Mouse (Mus musculus): Measurements from ENCODE around the gene 4632433K11Rik. TPM values are rescaled to one million over a fixed set of nuclear protein-coding genes. Genes with fewer than 3 reads are reported as not detected.
A peak's percentile ranks its signal among the peaks of the same experiment; 100 is the strongest.

Gene 4632433K11Rik
- not detected in 2 replicates for polyA plus RNA-seq (2012; rRNA removed)

DNA sequence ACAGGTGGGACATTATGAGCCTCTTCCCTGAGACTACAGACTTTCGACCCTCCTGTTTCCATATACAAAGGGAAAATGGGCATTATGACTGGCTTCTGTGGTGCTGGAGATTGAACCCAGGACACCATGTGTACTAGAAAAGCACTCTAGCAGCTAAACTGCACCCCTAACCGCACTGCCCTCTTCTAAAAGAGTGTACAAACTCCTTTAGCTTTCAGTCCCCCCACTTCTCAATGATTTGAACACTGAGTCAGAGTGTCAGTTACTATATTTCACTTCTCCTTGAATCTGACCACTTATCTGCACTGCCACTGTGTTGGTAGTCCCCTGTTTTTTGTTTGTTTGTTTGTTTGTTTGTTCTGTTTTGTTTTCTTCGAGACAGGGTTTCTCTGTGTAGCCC is at the start of gene 4632433K11Rik:
TSS of gene 4632433K11Rik (plus strand) at position 301 of the 400 bp plus-strand sequence.
- Histone ChIP-seq H3K4me1 (ENCODE audit: control insufficient read depth, insufficient read depth, low read length) (peaks cover 17% of the 10 kb centered on the region), H3K36me3 (ENCODE audit: control insufficient read depth, insufficient read depth, low read length) (no peaks in the 10 kb centered on the region), H3K27ac (ENCODE audit: control insufficient read depth, insufficient read depth, low read depth, low read length) (no peak within 1 kb of the TSS), H3K27me3 (ENCODE audit: control insufficient read depth, insufficient read depth, low read length) (no peaks in the 10 kb centered on the region), H3K4me3 (ENCODE audit: control insufficient read depth, low read depth, low read length) (no peak within 1 kb of the TSS)
- TF ChIP-seq POLR2A (IDR thresholded peaks at IDR 0.05; ENCODE audit: control insufficient read depth, low read depth, low read length) = no peak
- TF ChIP-seq CTCF (IDR thresholded peaks at IDR 0.05; ENCODE audit: control insufficient read depth, insufficient read depth, insufficient replicate concordance, low read depth, low read length) = no peak

DNA sequence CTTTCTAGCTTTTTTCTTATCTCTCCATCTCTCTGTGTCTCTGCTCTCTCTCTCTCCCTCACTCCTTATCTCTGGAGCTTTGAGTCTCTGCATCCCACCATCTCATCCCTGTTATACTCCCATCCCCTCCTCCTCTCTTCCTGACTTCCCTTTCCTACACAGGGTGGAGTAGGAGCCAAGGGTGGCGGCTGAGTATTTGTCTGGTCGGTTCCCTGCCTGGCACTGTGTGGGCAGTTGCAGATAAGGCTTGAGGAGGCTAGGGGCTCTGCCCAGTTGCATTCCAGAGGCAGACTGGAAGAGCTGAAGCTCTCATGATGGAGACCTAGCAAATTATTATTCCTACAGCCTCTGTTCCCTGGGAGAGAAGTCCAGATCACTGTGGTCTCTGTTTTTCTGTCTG is 45.7 kb upstream of the 4632433K11Rik start:
- Histone ChIP-seq H3K27me3 (ENCODE audit: control insufficient read depth, insufficient read depth, low read length) (no peaks in the 10 kb centered on the region), H3K4me3 (ENCODE audit: control insufficient read depth, low read depth, low read length) (no peak overlapping the region)
- TF ChIP-seq POLR2A (IDR thresholded peaks at IDR 0.05; ENCODE audit: control insufficient read depth, low read depth, low read length) = no peak
- TF ChIP-seq CTCF (IDR thresholded peaks at IDR 0.05; ENCODE audit: control insufficient read depth, insufficient read depth, insufficient replicate concordance, low read depth, low read length) = no peak

DNA sequence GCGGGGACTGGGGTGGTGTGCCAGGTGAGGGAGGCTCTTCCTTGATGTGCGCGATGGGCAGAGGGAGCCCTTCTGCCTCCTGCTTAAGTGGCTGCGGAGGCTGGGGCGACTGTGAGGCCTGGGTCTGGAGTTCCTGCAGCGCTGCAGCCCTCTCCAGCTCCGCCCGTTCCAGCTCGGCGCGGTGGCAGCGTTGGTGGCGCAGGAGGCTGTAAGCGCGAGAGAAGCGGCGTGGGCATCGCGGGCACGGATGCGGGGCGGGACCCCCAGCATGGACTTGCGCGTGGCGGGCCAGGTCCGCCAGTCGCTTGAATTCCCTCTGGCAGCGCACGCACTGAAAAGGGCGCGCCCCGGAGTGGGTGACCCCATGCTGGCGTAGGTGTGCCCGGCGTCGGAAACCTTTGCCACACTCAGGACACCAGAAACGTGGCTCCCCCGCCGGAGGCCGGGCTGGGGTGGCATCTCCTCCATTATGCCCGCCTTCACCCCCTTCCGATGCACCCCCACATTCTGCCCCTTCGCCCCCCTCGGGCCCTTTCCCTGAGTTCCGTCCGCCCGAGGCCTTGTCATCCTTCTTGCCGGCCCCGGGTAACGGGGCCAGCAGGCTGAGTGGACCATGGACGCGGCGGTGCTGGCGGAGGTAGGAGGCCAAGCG is 40.4 kb upstream of the 4632433K11Rik start:
- Histone ChIP-seq H3K27ac (ENCODE audit: control insufficient read depth, insufficient read depth, low read depth, low read length) (no peak overlapping the region), H3K27me3 (ENCODE audit: control insufficient read depth, insufficient read depth, low read length) (no peaks in the 10 kb centered on the region), H3K36me3 (ENCODE audit: control insufficient read depth, insufficient read depth, low read length) (no peaks in the 10 kb centered on the region), H3K4me3 (ENCODE audit: control insufficient read depth, low read depth, low read length) (no peak overlapping the region), H3K4me1 (ENCODE audit: control insufficient read depth, insufficient read depth, low read length) (peaks cover 20% of the 10 kb centered on the region)
- TF ChIP-seq POLR2A (IDR thresholded peaks at IDR 0.05; ENCODE audit: control insufficient read depth, low read depth, low read length) = no peak

More for the DNA sequence above, 45.7 kb upstream of the 4632433K11Rik start:
- Histone ChIP-seq H3K4me1 (ENCODE audit: control insufficient read depth, insufficient read depth, low read length) (peaks cover under 1% of the 10 kb centered on the region; the same call in 1 of the 2 replicates), H3K27ac (ENCODE audit: control insufficient read depth, insufficient read depth, low read depth, low read length) (no peak overlapping the region), H3K36me3 (ENCODE audit: control insufficient read depth, insufficient read depth, low read length) (no peaks in the 10 kb centered on the region)

DNA sequence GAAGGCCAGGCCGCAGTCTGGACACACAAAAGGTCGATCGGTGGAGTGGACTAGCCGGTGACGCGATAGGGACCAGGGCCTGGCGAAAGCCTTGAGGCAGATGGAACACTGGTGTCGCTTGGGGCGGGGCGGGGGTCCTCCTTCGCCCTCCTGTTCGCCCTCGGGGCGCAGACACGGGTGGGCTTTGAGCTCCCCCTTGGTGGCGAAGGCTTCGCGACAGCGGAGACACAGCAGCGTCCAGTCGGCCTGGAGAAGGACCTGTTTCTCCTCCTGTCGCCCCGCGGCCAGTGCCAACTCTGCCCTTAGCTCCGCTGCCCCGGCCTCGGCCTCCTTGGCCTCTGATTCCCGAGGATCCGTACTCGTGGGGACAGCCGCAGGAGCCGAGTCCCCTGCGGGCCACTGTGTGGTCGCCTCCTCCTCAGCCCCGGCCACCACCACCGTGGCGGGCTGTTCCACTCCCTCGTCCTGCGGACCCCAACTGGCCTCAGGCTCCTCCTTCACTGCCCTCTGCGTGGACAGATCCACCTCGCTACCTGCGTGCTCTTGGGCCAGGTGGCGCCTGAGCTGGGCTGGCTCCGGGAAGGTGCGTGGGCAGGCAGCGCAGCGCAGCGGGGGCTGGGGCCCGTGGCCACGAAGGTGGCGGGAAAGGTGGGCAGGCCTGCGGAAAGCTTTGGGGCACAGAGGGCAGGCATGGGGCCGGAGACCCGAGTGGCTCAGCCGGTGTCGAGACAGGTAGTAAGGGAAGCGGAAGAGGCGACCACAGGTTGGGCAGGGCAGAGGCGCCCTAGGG is 39.7 kb upstream of the 4632433K11Rik start:
- no peaks in the 10 kb centered on the region for H3K27me3 ChIP-seq (ENCODE audit: control insufficient read depth, insufficient read depth, low read length)
- peaks cover 20% of the 10 kb centered on the region for H3K4me1 ChIP-seq (ENCODE audit: control insufficient read depth, insufficient read depth, low read length)
- no peaks in the 10 kb centered on the region for H3K36me3 ChIP-seq (ENCODE audit: control insufficient read depth, insufficient read depth, low read length)
- H3K27ac ChIP-seq (ENCODE audit: control insufficient read depth, insufficient read depth, low read depth, low read length) = no peak overlapping the region
- TF ChIP-seq POLR2A (IDR thresholded peaks at IDR 0.05; ENCODE audit: control insufficient read depth, low read depth, low read length) = no peak
- TF ChIP-seq CTCF (IDR thresholded peaks at IDR 0.05; ENCODE audit: control insufficient read depth, insufficient read depth, insufficient replicate concordance, low read depth, low read length) = no peak
- no peak overlapping the region for H3K4me3 ChIP-seq (ENCODE audit: control insufficient read depth, low read depth, low read length)

DNA sequence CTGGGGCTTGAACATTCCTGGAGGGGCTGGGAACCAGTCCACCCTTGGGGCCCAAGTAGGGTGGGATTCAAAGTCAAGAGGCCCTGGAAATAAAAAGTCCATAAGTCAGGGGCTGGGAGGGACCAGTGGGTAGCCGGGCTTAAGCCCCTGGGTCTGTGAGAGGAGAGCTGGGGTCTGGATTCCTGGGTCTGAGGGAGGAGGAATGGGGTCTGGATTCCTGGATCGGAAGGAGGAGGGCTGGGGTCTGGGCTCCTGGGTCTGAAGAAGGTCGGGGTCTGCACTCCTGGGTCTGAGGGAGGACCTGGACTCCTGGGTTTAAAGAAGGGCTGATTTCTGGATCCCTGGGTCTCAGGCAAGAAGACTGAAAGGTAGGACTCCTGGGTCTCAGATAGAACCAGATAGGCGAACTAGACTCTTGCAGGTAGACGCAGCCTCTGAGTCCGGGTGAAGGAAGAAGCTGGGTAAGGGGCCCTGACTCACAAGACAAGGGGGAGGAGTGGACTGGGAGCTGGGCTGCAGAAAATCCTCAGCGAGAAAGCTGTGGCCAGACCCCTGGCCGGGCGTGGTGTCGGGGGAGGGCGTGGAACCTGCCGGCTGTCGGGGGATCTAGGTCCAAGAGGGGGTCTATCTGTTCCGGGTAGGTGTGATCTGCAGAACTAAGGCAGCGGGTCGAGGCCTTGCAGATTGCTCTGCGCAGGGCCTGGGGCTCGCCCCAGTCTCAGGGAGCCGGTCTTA is 38.5 kb upstream of the 4632433K11Rik start:
- no peak for TF ChIP-seq CTCF (IDR thresholded peaks at IDR 0.05; ENCODE audit: control insufficient read depth, insufficient read depth, insufficient replicate concordance, low read depth, low read length)
- TF ChIP-seq POLR2A (IDR thresholded peaks at IDR 0.05; ENCODE audit: control insufficient read depth, low read depth, low read length) = no peak
- no peaks in the 10 kb centered on the region for H3K36me3 ChIP-seq (ENCODE audit: control insufficient read depth, insufficient read depth, low read length)
- H3K4me1 ChIP-seq (ENCODE audit: control insufficient read depth, insufficient read depth, low read length) = peaks cover 20% of the 10 kb centered on the region
- H3K27me3 ChIP-seq (ENCODE audit: control insufficient read depth, insufficient read depth, low read length) = no peaks in the 10 kb centered on the region
- H3K4me3 ChIP-seq (ENCODE audit: control insufficient read depth, low read depth, low read length) = peak overlapping the region; percentile 89
- H3K27ac ChIP-seq (ENCODE audit: control insufficient read depth, insufficient read depth, low read depth, low read length) = no peak overlapping the region; the same call in 1 of the 2 replicates

DNA sequence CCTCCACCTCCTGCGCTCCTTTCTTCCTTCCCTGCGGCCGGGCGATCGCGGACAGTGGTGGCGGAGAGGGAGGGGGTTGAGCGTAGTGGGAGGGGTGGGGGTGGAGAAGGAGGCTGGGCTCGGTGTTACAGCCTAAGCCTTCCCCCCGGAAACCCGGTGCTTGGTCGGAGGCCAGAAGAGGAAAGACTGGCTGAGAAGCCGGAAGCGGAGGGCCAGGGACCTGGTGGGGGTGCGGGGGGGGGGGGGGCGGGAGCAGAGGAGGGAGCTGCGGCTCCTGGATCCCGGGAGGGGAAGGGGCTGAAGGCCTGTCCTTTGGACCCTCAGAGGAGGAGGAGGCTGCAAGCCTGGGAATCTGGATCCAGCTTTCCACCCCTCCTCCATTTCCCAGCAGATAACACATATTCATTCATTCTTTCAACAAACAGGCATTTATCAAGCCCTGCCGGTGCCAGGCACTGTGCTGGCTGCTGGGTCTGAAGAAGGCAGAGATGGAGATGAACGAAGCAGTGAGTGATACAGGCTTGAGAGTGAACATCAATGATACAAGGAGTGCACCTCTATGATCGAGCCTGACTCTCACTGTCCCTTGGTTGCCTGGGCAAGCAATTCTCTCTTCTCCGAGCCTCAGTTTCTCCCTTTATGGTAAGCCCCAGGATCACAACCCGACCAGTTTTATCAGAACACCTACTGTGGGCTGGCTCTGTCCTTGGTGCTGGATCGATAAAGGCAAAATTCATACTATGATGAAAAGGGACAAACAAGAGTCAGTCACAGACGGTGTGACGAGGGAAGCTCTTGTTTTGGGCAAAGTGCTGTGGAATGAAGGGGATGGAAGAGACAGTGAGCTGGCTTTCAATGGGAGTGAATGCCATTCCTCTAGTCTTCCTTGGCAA is 37.7 kb upstream of the 4632433K11Rik start, which contains the start of gene Zfp579:
TSS of gene Zfp579 (minus strand) at position 156 of the 893 bp plus-strand sequence.
- peak within 1 kb of the TSS; percentile 1; the same call in 1 of the 2 replicates for H3K27ac ChIP-seq (ENCODE audit: control insufficient read depth, insufficient read depth, low read depth, low read length)
- H3K36me3 ChIP-seq (ENCODE audit: control insufficient read depth, insufficient read depth, low read length) = no peaks in the 10 kb centered on the region
- peaks cover 20% of the 10 kb centered on the region for H3K4me1 ChIP-seq (ENCODE audit: control insufficient read depth, insufficient read depth, low read length)
- TF ChIP-seq POLR2A (IDR thresholded peaks at IDR 0.05; ENCODE audit: control insufficient read depth, low read depth, low read length) = no peak
- no peak for TF ChIP-seq CTCF (IDR thresholded peaks at IDR 0.05; ENCODE audit: control insufficient read depth, insufficient read depth, insufficient replicate concordance, low read depth, low read length)
- H3K4me3 ChIP-seq (ENCODE audit: control insufficient read depth, low read depth, low read length) = peak within 1 kb of the TSS; percentile 89
- no peaks in the 10 kb centered on the region for H3K27me3 ChIP-seq (ENCODE audit: control insufficient read depth, insufficient read depth, low read length)

Data from testis, adult 2 months (tissue).